Mouse (Mus musculus): ENCODE results near the gene a. TPM values are rescaled to one million over a fixed set of nuclear protein-coding genes. Genes with fewer than 3 reads are reported as not detected.
"Not testable (repeated sequence)": the region's sequence is repeated elsewhere in the genome, so short reads cannot be mapped to it uniquely, and the experiment has no call there.

a gene
- polyA plus RNA-seq, 1 experiment from 2014 or later: 0.41 TPM

DNA sequence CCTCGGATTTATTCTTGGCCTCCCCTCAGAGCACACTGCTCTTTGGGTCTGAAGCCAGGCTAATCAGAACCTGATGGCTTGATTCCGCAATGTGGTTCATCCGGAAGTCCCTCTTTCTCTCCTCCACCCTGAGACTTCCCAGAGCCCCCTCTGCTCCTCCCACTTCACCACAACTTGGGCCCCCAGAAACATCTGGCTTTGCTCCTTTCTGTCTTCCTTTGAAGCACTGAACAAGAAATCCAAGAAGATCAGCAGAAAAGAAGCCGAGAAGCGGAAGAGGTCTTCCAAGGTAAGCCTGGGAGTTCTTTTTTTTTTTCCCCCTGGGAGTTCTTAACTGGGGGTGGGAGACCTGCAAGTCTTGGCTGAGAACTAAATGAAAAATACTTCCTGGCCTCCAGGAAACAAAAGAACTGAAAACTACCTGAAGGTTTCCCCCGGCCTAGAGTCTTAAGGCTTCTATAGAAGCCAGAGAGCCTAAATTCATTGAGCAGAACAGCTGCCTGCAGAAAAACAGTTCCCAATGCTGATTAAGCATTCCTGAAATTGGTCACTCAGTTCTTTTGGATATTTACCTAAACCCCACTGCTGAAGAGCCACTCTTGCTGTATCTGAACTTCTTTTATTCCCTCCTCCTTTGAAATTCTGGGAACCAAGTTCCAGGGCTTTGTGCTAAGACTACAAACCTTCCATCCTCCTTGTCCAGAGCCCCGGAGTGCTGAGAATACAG is 256.4 kb downstream of the a start:
- H3K36me3 ChIP-seq (ENCODE audit: control insufficient read depth, insufficient read depth, low read length): no peaks in the 10 kb centered on the region
- DNase-seq (ENCODE audit: low spot score) (no peak), ATAC-seq (ENCODE audit: low FRiP score, low TSS enrichment) (no peak)
- no peak overlapping the region for H3K4me3 ChIP-seq (ENCODE audit: low read depth, low read length)
- TF ChIP-seq CTCF (IDR thresholded peaks at IDR 0.05; ENCODE audit: low read depth) (no peak), EP300 (optimal IDR thresholded peaks at IDR 0.05) (no peak)
- no peak overlapping the region for H3K4me2 ChIP-seq (replicated peaks; ENCODE audit: low read depth)
- H3K27ac ChIP-seq (replicated peaks): no peak overlapping the region
- no peak overlapping the region for H3K9ac ChIP-seq (ENCODE audit: low read length)
- H3K27me3 ChIP-seq (ENCODE audit: control insufficient read depth, insufficient read depth, low read length): no peaks in the 10 kb centered on the region
- 67% methylated on average over 7 of the region's 7 CpGs for WGBS
- no peaks in the 10 kb centered on the region for H3K9me3 ChIP-seq (ENCODE audit: control insufficient read depth, low read length)
- H3K4me1 ChIP-seq (replicated peaks; ENCODE audit: control insufficient read depth, insufficient read depth): no peaks in the 10 kb centered on the region

GRCm38 (mm10) chr2:155050108-155050503 is 258.9 kb downstream of the a start:
- Histone ChIP-seq H3K4me2 (replicated peaks; ENCODE audit: low read depth) (peak overlapping the region; percentile 84), H3K9ac (ENCODE audit: low read length) (peak overlapping the region; percentile 63), H3K36me3 (ENCODE audit: control insufficient read depth, insufficient read depth, low read length) (no peaks in the 10 kb centered on the region), H3K4me3 (ENCODE audit: low read depth, low read length) (peak overlapping the region; percentile 48), H3K27me3 (ENCODE audit: control insufficient read depth, insufficient read depth, low read length) (no peaks in the 10 kb centered on the region), H3K27ac (replicated peaks) (peak overlapping the region; percentile 75), H3K9me3 (ENCODE audit: control insufficient read depth, low read length) (no peaks in the 10 kb centered on the region), H3K4me1 (replicated peaks; ENCODE audit: control insufficient read depth, insufficient read depth) (no peaks in the 10 kb centered on the region)
- no peak for DNase-seq (ENCODE audit: low spot score)
- TF ChIP-seq EP300 (optimal IDR thresholded peaks at IDR 0.05) (no peak), CTCF (IDR thresholded peaks at IDR 0.05; ENCODE audit: low read depth) (no peak)
- 18% methylated on average over 5 of the region's 5 CpGs for WGBS
- ATAC-seq (ENCODE audit: low FRiP score, low TSS enrichment): peak; percentile 14; the same call in 1 of the 2 replicates

GRCm38 (mm10) chr2:155050504-155051236 is 259.5 kb downstream of the a start:
- no peak for TF ChIP-seq EP300 (optimal IDR thresholded peaks at IDR 0.05)
- TF ChIP-seq CTCF (IDR thresholded peaks at IDR 0.05; ENCODE audit: low read depth): no peak
- H3K9ac ChIP-seq (ENCODE audit: low read length): peak overlapping the region; percentile 63
- H3K4me3 ChIP-seq (ENCODE audit: low read depth, low read length): peak overlapping the region; percentile 48
- WGBS: under 1% methylated on average over 44 of the region's 45 CpGs
- no peaks in the 10 kb centered on the region for H3K9me3 ChIP-seq (ENCODE audit: control insufficient read depth, low read length)
- H3K4me2 ChIP-seq (replicated peaks; ENCODE audit: low read depth): peak overlapping the region; percentile 84
- H3K27ac ChIP-seq (replicated peaks): peak overlapping the region; percentile 75
- DNase-seq (ENCODE audit: low spot score) (peak; percentile 98), ATAC-seq (ENCODE audit: low FRiP score, low TSS enrichment) (peak; percentile 94)
- no peaks in the 10 kb centered on the region for H3K27me3 ChIP-seq (ENCODE audit: control insufficient read depth, insufficient read depth, low read length)
- no peaks in the 10 kb centered on the region for H3K36me3 ChIP-seq (ENCODE audit: control insufficient read depth, insufficient read depth, low read length)
- no peaks in the 10 kb centered on the region for H3K4me1 ChIP-seq (replicated peaks; ENCODE audit: control insufficient read depth, insufficient read depth)

- no peaks in the 10 kb centered on the region for H3K9me3 ChIP-seq (ENCODE audit: control insufficient read depth, low read length)
- peak overlapping the region; percentile 48; the same call in 1 of the 2 replicates for H3K4me3 ChIP-seq (ENCODE audit: low read depth, low read length)
- H3K9ac ChIP-seq (ENCODE audit: low read length): no peak overlapping the region
- TF ChIP-seq EP300 (optimal IDR thresholded peaks at IDR 0.05): no peak
- no peak for TF ChIP-seq CTCF (IDR thresholded peaks at IDR 0.05; ENCODE audit: low read depth)
- WGBS: 8% methylated on average over 9 of the region's 9 CpGs
- no peaks in the 10 kb centered on the region for H3K36me3 ChIP-seq (ENCODE audit: control insufficient read depth, insufficient read depth, low read length)
- H3K4me2 ChIP-seq (replicated peaks; ENCODE audit: low read depth): peak overlapping the region; percentile 84
- H3K27ac ChIP-seq (replicated peaks): peak overlapping the region; percentile 36; the same call in 1 of the 2 replicates
- H3K4me1 ChIP-seq (replicated peaks; ENCODE audit: control insufficient read depth, insufficient read depth): no peaks in the 10 kb centered on the region
- ATAC-seq (ENCODE audit: low FRiP score, low TSS enrichment) (no peak), DNase-seq (ENCODE audit: low spot score) (no peak)
- H3K27me3 ChIP-seq (ENCODE audit: control insufficient read depth, insufficient read depth, low read length): no peaks in the 10 kb centered on the region
These were observed 260.6 kb downstream of the a start for GRCm38 (mm10) chr2:155051622-155052351.

GRCm38 (mm10) chr2:155052681-155053080 is 261.5 kb downstream of the a start:
- no peak for DNase-seq (ENCODE audit: low spot score)
- Histone ChIP-seq H3K4me3 (ENCODE audit: low read depth, low read length) (no peak overlapping the region), H3K4me1 (replicated peaks; ENCODE audit: control insufficient read depth, insufficient read depth) (no peaks in the 10 kb centered on the region), H3K27ac (replicated peaks) (no peak overlapping the region), H3K9ac (ENCODE audit: low read length) (no peak overlapping the region), H3K27me3 (ENCODE audit: control insufficient read depth, insufficient read depth, low read length) (no peaks in the 10 kb centered on the region), H3K4me2 (replicated peaks; ENCODE audit: low read depth) (no peak overlapping the region), H3K9me3 (ENCODE audit: control insufficient read depth, low read length) (no peaks in the 10 kb centered on the region), H3K36me3 (ENCODE audit: control insufficient read depth, insufficient read depth, low read length) (no peaks in the 10 kb centered on the region)
- TF ChIP-seq CTCF (IDR thresholded peaks at IDR 0.05; ENCODE audit: low read depth) (no peak), EP300 (optimal IDR thresholded peaks at IDR 0.05) (peak; percentile 68)
- 71% methylated on average over 2 of the region's 2 CpGs for WGBS
- ATAC-seq (ENCODE audit: low FRiP score, low TSS enrichment): no peak

GRCm38 (mm10) chr2:155053512-155053911 is 262.3 kb downstream of the a start:
- H3K9me3 ChIP-seq (ENCODE audit: control insufficient read depth, low read length); H3K27me3 ChIP-seq (ENCODE audit: control insufficient read depth, insufficient read depth, low read length); H3K4me2 ChIP-seq (replicated peaks; ENCODE audit: low read depth); H3K36me3 ChIP-seq (ENCODE audit: control insufficient read depth, insufficient read depth, low read length); ATAC-seq (ENCODE audit: low FRiP score, low TSS enrichment); H3K4me3 ChIP-seq (ENCODE audit: low read depth, low read length); H3K27ac ChIP-seq (replicated peaks); H3K4me1 ChIP-seq (replicated peaks; ENCODE audit: control insufficient read depth, insufficient read depth); DNase-seq (ENCODE audit: low spot score); H3K9ac ChIP-seq (ENCODE audit: low read length): not testable (repeated sequence)
- 93% methylated on average over 8 of the region's 8 CpGs for WGBS
